Mouse (Mus musculus) C2C12 (cell line): ENCODE measurements around the gene Fth1. TPM values are rescaled to one million over a fixed set of nuclear protein-coding genes. Genes with fewer than 3 reads are reported as not detected.

Source experiments
- H3K27me3 ChIP-seq: one replicate; pipeline ENCODE4 v1.6.1; 2011; ENCODE audit not compliant: control insufficient read depth, insufficient read depth, insufficient read length
- H3K36me3 ChIP-seq: one replicate; pipeline ENCODE4 v1.6.1; 2011; ENCODE audit not compliant: control insufficient read depth, insufficient read depth
- H3K4me3 ChIP-seq: one replicate; pipeline ENCODE4 v1.5.1; 2011; ENCODE audit warnings: mild to moderate bottlenecking, control low read depth; ENCODE audit not compliant: poor library complexity, insufficient read depth, severe bottlenecking
- H3K79me2 ChIP-seq: one replicate; pipeline ENCODE4 v1.6.1; 2011; ENCODE audit not compliant: control insufficient read depth, insufficient read depth
- H3K79me3 ChIP-seq: one replicate; pipeline ENCODE4 v1.6.1; 2011; ENCODE audit warnings: low read depth, control low read depth
- H3ac ChIP-seq: one replicate; pipeline ENCODE3; 2011; ENCODE audit warnings: low read depth; ENCODE audit not compliant: control insufficient read depth, insufficient read length
- CEBPB ChIP-seq: IDR thresholded peaks from one replicate; pipeline ENCODE4 v1.6.1; 2011; ENCODE audit warnings: low read depth, mild to moderate bottlenecking, control low read depth, moderate library complexity
- CTCF ChIP-seq: IDR thresholded peaks from one replicate; pipeline ENCODE4 v1.5.1; 2011; ENCODE audit not compliant: control insufficient read depth, insufficient read depth, insufficient read length
- FOSL1 ChIP-seq: IDR thresholded peaks from one replicate; pipeline ENCODE4 v1.8.0; 2011; ENCODE audit warnings: mild to moderate bottlenecking, low read length; ENCODE audit not compliant: poor library complexity, insufficient read depth, severe bottlenecking
- MAX ChIP-seq: IDR thresholded peaks from one replicate; pipeline ENCODE4 v1.6.1; 2011; ENCODE audit warnings: mild to moderate bottlenecking, control low read depth
- MYOD1 ChIP-seq: IDR thresholded peaks from one replicate; pipeline ENCODE4 v1.6.1; 2011; ENCODE audit warnings: low read depth; ENCODE audit not compliant: control insufficient read depth, insufficient read length
- MYOG ChIP-seq: IDR thresholded peaks from one replicate; pipeline ENCODE4 v1.6.1; 2011; ENCODE audit not compliant: control insufficient read depth, insufficient read length; ENCODE audit errors: extremely low read depth
- USF1 ChIP-seq: IDR thresholded peaks from one replicate; pipeline ENCODE4 v1.6.1; 2011; ENCODE audit warnings: low read depth, mild to moderate bottlenecking, control low read depth, moderate library complexity
- polyA plus RNA-seq: library from polyadenylated mRNA; unstranded; fragments of >200 nt; fragmentation: generic; extraction: Trizol; gene quantifications from one replicate; pipeline ENCODE4 v1.2.1, GENCODE M21; 2012; ENCODE audit warnings: missing spikeins

Fth1 gene
- polyA plus RNA-seq, 1 experiment, result 4,975 TPM

DNA sequence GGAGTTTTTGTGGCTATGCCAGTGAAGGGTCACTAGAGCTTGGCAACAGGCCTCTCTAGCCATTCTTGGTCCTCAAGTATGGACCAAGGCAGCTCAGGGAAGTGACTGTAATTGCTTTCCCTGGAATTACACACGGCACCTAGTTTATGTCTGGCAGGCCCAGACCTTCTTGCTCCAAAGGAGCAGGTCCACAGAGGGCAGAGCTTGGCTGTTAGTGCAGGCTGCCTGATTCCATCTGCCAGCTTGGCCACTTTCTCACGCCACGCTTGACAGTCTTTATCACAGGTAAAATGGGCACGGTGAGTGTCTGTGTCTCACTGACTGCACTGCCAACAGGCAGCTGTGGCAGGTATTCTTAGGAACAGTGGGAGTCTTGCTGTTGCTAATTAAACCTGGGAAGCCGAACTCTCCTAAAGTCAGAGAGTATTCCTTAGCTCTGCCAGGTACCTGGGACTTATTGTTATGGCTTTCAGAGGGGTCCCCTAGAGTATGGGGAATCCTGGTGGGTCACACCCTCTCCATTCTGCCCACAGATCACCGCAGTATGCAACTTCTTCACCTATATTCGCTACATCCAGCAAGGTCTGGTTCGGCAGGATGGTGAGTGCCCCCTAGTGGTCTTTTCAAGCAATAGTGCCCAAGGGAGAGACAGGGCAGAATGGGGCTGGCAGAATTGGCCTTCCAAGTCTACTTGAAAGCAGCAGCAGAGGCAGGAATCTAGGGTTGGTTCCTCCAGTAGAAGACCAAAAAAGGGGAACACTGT is 53.0 kb downstream of the Fth1 start:
- H3K4me3 ChIP-seq, result no peak overlapping the region
- TF ChIP-seq FOSL1 (no peak), USF1 (no peak), CEBPB (no peak), MYOG (no peak), CTCF (no peak), MAX (no peak), MYOD1 (no peak)
- no peaks in the 10 kb centered on the region for H3K27me3 ChIP-seq
- no peaks in the 10 kb centered on the region for H3K79me3 ChIP-seq
- no peaks in the 10 kb centered on the region for H3K79me2 ChIP-seq
- H3ac ChIP-seq, result no peak overlapping the region
- H3K36me3 ChIP-seq, result no peaks in the 10 kb centered on the region

DNA sequence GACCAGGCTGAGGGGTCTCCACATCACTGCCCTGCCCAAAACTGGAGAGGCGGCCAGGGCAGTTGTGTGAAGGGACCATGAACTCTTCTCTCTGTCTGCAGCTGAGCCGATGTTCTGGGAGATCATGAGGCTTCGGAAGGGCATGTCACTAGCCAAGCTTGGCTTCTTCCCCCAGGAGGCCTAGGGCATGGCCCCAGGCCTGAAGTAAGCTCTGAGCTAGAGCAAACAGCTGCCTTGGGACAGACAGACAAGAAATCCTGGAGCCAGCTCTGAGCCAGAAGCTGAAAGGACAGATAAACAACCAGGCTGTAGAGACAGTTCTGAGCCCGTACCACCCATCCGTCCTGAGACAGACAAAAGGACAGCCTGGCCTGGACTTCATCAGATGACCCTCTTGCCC is 54.0 kb downstream of the Fth1 start:
- H3K36me3 ChIP-seq, result no peaks in the 10 kb centered on the region
- no peaks in the 10 kb centered on the region for H3K79me3 ChIP-seq
- H3K27me3 ChIP-seq, result no peaks in the 10 kb centered on the region
- no peaks in the 10 kb centered on the region for H3K79me2 ChIP-seq
- H3K4me3 ChIP-seq, result no peak overlapping the region
- TF ChIP-seq FOSL1 (no peak), CEBPB (no peak), MAX (no peak), MYOG (no peak), CTCF (no peak), USF1 (no peak), MYOD1 (no peak)
- no peak overlapping the region for H3ac ChIP-seq

Other genes starting within 250 kb of the Fth1 start
- not detected for gene Scgb2a2, start 133.0 kb upstream of the Fth1 start, polyA plus RNA-seq
- 89.6 TPM for gene Incenp, start 81.0 kb upstream of the Fth1 start, polyA plus RNA-seq
- gene Best1, start 21.0 kb downstream of the Fth1 start, polyA plus RNA-seq, result 0.09 TPM
- 4.5 TPM for gene Rab3il1, start 21.1 kb downstream of the Fth1 start, polyA plus RNA-seq
- gene Fads3, start 61.0 kb downstream of the Fth1 start, polyA plus RNA-seq, result 161 TPM
- 72.6 TPM for gene Fads2, start 121.1 kb downstream of the Fth1 start, polyA plus RNA-seq
- gene Fads1, start 202.3 kb downstream of the Fth1 start, polyA plus RNA-seq, result 62.3 TPM
- gene Tmem258, start 223.4 kb downstream of the Fth1 start, polyA plus RNA-seq, result 339 TPM
- gene Fen1, start 223.6 kb downstream of the Fth1 start, polyA plus RNA-seq, result 83.7 TPM